Mouse (Mus musculus): ENCODE data around the gene Tex11.
"Not testable (repeated sequence)": the region's sequence is repeated elsewhere in the genome, so short reads cannot be mapped to it uniquely, and the experiment has no call there.

The Tex11 gene

GRCm38 (mm10) chrX:101059541-101059940 lies at the start of gene Tex11:
TSS of gene Tex11 (minus strand) at chrX:101059667.
- no peak for DNase-seq

- DNase-seq = no peak
Measured at GRCm38 (mm10) chrX:101085920-101086319, 26.5 kb upstream of the Tex11 start, which contains the start of gene Slc7a3. TSS of gene Slc7a3 (minus strand) at chrX:101086020.

GRCm38 (mm10) chrX:101085211-101085610 lies 25.7 kb upstream of the Tex11 start:
- DNase-seq = not testable (repeated sequence)

- no peak for DNase-seq
Measured at GRCm38 (mm10) chrX:101084192-101084591, 24.7 kb upstream of the Tex11 start.

GRCm38 (mm10) chrX:101065245-101065644 lies 5.8 kb upstream of the Tex11 start:
- DNase-seq = no peak

GRCm38 (mm10) chrX:101063503-101063902 lies 4.0 kb upstream of the Tex11 start:
- no peak for DNase-seq

DNA sequence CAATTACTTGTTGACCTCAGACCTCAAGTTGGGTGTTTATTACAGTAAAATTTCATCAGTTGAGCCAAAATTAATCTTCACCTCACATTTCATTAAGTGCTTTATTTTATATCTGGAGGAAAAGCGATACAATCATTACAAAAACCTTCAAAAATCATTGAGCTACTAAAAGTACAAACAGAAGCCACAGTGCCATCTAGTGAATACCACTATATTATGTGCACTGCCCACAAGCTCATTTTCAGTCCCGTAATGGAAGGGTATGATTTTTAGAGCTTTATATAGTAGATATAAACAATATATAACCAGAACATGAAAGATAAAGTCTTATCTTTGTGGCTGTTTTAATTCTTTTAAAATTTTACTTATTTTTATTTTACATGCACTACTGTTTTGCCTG lies 115.8 kb downstream of the Tex11 start:
- DNase-seq = no peak

- no peak for DNase-seq
Measured at GRCm38 (mm10) chrX:100839211-100839610, 220.3 kb downstream of the Tex11 start.

DNA sequence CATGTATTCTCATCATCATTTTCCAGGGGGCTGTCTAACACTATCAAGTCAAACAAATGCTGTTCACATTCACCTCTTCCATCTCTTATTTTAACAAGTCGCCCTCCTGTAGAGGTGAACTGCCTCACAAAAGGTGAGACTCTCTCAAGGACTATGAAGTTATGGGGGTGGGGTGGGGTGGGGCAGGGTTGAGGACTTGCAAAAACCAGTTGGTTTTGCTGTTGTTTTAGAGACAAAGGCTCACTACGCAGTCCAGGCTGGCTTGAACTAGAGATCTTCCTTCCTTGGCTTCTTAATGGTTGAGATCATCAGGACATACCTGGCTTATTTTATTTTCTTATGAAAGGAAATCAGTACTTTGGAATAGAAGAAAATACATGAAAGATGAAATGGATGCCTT lies 226.7 kb downstream of the Tex11 start:
- DNase-seq = no peak

- DNase-seq = no peak
Measured at GRCm38 (mm10) chrX:100825557-100825956, 233.9 kb downstream of the Tex11 start.

DNA sequence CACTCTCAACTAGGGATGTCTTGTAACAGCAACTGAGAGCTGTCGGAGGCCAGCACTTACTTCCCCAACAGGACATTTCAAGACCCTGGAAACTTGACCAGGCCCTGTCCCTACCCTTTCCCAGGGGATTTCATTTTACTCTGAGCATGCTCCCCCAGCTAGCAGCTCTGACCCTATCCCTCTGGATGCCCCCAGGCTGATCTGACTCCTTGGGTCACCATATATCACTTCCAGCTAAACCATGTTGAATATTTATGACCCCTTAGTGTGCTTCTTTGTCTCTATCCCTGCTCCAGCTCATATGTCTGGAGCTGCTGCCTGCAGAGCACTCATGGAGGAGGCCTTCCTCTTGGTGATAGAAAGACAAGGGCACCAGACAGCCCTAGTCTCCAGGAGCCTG lies 238.3 kb downstream of the Tex11 start:
- no peak for DNase-seq

DNA sequence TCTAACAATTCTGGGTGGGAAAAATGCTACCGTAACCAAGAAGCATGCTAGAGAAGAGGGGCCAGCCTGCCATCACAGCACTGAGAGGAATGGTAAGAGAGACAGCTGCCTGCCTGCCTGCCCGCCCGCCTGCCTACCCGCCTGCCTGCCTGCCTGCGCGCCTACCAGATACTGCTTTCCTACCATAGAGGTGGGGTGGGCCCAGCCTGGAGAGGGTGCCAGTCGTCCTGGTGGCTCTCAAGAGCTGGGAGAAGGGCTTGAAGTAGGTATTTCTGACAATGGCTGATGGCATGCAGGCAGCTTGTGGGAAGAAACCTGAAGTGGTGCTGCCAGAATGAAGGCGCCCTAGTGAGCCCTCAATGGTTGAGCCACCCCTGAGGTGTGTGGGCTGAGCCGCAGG lies 240.8 kb downstream of the Tex11 start:
- DNase-seq = no peak

GRCm38 (mm10) chrX:100815766-100816165 lies 243.7 kb downstream of the Tex11 start:
- no peak for DNase-seq

- no peak for DNase-seq
Measured at GRCm38 (mm10) chrX:100814139-100814538, 245.3 kb downstream of the Tex11 start.

GRCm38 (mm10) chrX:100811129-100811528 lies 248.3 kb downstream of the Tex11 start:
- no peak for DNase-seq

DNA sequence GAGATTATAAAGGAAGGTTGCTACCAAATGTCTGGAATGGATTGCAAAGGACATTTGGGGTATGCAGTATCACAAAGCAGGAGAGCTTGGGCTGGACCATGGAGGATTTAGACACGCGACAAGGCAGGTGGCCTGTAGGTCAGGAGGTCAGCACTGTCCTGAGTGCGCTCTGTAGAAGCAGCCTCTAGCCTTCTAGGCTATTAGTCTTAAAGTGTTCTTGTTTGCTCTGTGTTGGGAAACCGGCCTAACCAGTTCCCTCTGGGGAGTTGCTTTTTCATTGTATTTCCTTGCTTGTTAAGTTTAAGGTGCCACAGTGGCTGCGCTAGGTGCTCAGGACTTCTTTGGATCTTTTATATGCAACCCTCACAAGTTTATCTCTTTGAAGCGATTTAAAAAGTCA lies 257.4 kb downstream of the Tex11 start:
- DNase-seq = no peak

DNA sequence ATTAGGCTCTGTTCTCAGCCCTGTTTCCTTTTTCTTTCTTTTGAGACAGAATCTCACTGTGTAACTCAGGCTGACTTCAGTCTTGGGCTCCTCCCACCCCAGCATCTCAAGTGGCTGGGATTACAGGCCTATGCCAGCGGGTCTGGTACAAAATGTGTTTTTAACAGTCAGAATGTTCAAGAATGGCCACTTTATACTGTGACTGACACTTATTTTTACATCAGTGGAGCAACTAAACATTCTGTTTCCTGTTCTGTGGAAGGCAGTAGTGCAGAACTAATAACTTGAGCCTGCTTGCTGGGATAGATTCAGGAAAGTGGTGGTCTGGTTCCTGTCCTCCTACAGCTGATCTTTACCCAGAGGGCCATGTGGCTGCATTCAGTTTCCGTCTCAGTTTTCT lies 258.8 kb downstream of the Tex11 start:
- DNase-seq = no peak

DNA sequence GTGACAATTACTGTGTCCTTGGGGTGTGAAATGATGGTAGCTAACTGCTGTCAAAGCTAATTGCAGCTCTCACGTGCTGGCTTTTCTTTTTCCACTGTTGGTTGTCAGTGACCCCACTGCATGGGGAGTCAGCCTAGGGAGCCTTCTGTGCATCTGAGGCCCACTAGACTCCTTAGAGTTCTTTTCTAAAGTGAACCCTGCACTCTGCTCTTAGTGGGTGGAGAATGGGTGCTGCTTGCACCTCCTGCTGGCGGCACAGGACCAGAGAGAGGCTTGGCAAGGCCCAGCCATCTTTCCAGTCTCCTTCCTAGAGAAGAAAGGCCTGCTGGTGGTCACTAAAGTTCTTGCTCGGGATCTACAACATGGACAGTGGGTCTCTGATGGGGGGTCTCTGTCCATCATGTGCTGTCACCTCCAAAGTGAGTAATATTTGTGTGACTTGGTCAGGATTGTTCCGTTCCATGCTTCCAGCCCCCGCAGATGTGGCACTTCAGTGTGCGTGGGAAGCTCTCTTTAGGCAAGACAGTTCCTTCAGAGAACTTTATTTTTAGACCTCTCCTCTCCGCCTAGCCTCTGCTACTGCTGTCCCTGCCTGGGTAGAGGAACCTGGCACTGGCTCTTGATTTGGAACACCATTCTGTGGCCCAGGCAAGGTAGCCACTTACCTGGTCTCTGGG lies 261.5 kb downstream of the Tex11 start:
- DNase-seq = no peak

- DNase-seq = no peak
Measured at GRCm38 (mm10) chrX:100797370-100797769, 262.1 kb downstream of the Tex11 start.

DNA sequence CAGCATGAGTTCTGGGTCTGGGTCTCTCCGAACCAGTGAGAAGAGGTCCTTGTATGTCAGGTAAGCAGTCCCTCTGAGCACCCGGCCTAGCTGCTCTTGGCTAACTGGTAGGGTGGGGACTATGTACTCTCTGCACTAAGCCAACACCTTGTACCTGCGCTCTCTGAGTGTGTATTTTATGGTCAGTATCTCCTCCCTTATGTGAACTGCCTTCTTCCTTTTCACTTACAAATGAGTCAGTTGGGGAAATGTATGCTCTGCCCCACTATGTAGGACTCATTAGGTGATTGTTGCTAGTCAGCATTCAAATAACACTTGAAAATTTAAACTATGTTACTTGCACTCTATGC lies 262.8 kb downstream of the Tex11 start:
- no peak for DNase-seq

DNA sequence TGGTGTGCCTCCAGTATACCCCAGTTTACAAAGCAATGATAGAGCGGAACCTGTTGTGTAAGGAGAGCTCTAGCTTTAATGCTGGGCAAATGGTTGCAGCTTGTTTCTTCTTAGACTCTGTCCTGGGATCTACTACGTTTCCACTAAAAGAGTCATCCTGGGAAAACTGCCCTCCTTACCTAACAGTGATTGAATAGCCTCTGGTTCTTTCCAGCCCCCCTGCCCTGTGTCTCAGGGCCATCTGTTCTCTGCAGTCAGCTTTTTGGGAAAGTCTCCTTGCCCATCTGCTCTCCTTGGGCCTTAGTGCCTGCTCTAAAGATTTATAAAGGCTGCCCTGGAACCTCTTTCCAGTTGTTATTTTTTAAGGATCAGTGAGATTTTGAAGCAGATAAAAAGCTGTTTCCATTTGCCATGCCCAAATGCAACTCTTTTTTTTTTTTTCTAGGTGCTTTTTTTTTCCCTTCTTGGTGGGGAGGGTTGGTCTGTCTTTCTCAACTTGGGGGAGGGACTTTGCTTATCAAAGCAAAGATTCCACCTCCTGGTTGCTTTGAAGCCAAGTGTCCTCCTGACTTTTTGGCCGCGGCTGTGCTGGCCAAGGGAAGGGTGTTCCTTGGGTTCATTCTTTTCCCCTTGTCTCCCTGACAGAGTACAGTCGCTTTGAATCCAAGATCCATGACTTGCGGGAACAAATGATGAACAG lies 263.3 kb downstream of the Tex11 start:
- DNase-seq = no peak

- no peak for DNase-seq
Measured at GRCm38 (mm10) chrX:100789322-100789721, 270.1 kb downstream of the Tex11 start.
